Mouse (Mus musculus) embryonic facial prominence, embryonic 14.5 days (tissue): ENCODE data around the gene Spem1. TPM values are rescaled to one million over a fixed set of nuclear protein-coding genes. Genes with fewer than 3 reads are reported as not detected.

Experiments
- ATAC-seq: fragments of 200-750 bp; cut with Nextera tagmentation; 2 replicates; pipeline ENCODE4 v1.8.0; 2017; ENCODE audit warnings: low read depth, moderate number of reproducible peaks, moderate TSS enrichment
- DNase-seq: peaks from one replicate; pipeline ENCODE4 v3.0.0-alpha.2; 2015; ENCODE audit warnings: low spot score
- H3K27ac ChIP-seq: fragments of 300-500 bp; sonication (generic); replicated peaks from 2 replicates; pipeline ENCODE4 v1.5.1; 2014; ENCODE audit warnings: low read depth, mild to moderate bottlenecking, low read length, moderate library complexity
- H3K27me3 ChIP-seq: fragments of 300-500 bp; sonication (generic); replicated peaks from 2 replicates; pipeline ENCODE4 v1.6.1; 2014; ENCODE audit warnings: low read length; ENCODE audit not compliant: control insufficient read depth, insufficient read depth
- H3K36me3 ChIP-seq: fragments of 300-500 bp; sonication (generic); 2 replicates; pipeline ENCODE4 v1.6.1; 2014; ENCODE audit warnings: low read length, mixed read lengths; ENCODE audit not compliant: control insufficient read depth, insufficient read depth
- H3K4me1 ChIP-seq: fragments of 300-500 bp; sonication (generic); 2 replicates; pipeline ENCODE4 v1.6.1; 2014; ENCODE audit warnings: antibody characterized with exemption, low read length; ENCODE audit not compliant: control insufficient read depth, insufficient read depth
- H3K4me2 ChIP-seq: fragments of 300-500 bp; sonication (generic); 2 replicates; pipeline ENCODE4 v1.6.1; 2014; ENCODE audit warnings: low read depth, mild to moderate bottlenecking, low read length, moderate library complexity, mixed read lengths
- H3K4me3 ChIP-seq: fragments of 300-500 bp; sonication (generic); 2 replicates; pipeline ENCODE4 v1.5.1; 2014; ENCODE audit warnings: low read depth, mild to moderate bottlenecking, low read length
- H3K9ac ChIP-seq: fragments of 300-500 bp; sonication (generic); 2 replicates; pipeline ENCODE4 v1.6.1; 2014; ENCODE audit warnings: low read depth, mild to moderate bottlenecking, low read length, moderate library complexity, mixed read lengths
- H3K9me3 ChIP-seq: fragments of 300-500 bp; sonication (generic); 2 replicates; pipeline ENCODE4 v1.6.1; 2016; ENCODE audit warnings: low read length; ENCODE audit not compliant: control insufficient read depth
- WGBS: fragments of 180-500 bp; shearing (Covaris S2); extraction: QIAGEN DNeasy Blood & Tissue Kit; methylation state at CpG from one replicate; pipeline ENCODE4 v1.1.7; 2014; 5-methylcytosine and 5-hydroxymethylcytosine counted together
- polyA plus RNA-seq: library from polyadenylated mRNA; unstranded; fragments of >200 nt; fragmentation: Nextera tagmentation; extraction: Ambion mirVana; gene quantifications from 2 replicates; pipeline ENCODE4 v1.2.1, GENCODE M21; 2014

The Spem1 gene
- polyA plus RNA-seq, 1 experiment from 2014 or later, result not detected

- H3K27me3 ChIP-seq, result peaks cover 12% of the 10 kb centered on the region
- no peak overlapping the region for H3K9ac ChIP-seq
- no peaks in the 10 kb centered on the region for H3K9me3 ChIP-seq
- peaks cover 31% of the 10 kb centered on the region for H3K36me3 ChIP-seq
- ATAC-seq (no peak), DNase-seq (no peak)
- H3K4me2 ChIP-seq, result no peak overlapping the region
- no peak overlapping the region for H3K4me3 ChIP-seq
- 81% methylated on average over 10 of the region's 10 CpGs for WGBS
- no peak overlapping the region for H3K27ac ChIP-seq
- 0 out of 2 replicates have a peak, but pooled peaks cover 5% of the 10 kb centered on the region for H3K4me1 ChIP-seq
Measured at GRCm38 (mm10) chr11:69854680-69855079, 32.7 kb upstream of the Spem1 start.

GRCm38 (mm10) chr11:69853994-69854393 is 32.0 kb upstream of the Spem1 start:
- Histone ChIP-seq H3K4me3 (no peak overlapping the region), H3K27me3 (peaks cover 9% of the 10 kb centered on the region), H3K9me3 (no peaks in the 10 kb centered on the region), H3K4me1 (0 out of 2 replicates have a peak, but pooled peaks cover 5% of the 10 kb centered on the region), H3K9ac (no peak overlapping the region), H3K4me2 (no peak overlapping the region), H3K27ac (no peak overlapping the region), H3K36me3 (peaks cover 38% of the 10 kb centered on the region)
- no peak for DNase-seq
- no peak for ATAC-seq
- 62% methylated on average over 7 of the region's 7 CpGs for whole genome bisulfite sequencing

GRCm38 (mm10) chr11:69850754-69851153 is 28.8 kb upstream of the Spem1 start:
- Histone ChIP-seq H3K4me2 (no peak overlapping the region), H3K4me3 (no peak overlapping the region), H3K27ac (no peak overlapping the region), H3K9me3 (no peaks in the 10 kb centered on the region), H3K4me1 (peaks cover 19% of the 10 kb centered on the region), H3K9ac (no peak overlapping the region), H3K27me3 (no peaks in the 10 kb centered on the region), H3K36me3 (peaks cover 51% of the 10 kb centered on the region)
- DNase-seq (no peak), ATAC-seq (no peak)
- 64% methylated on average over 8 of the region's 8 CpGs for WGBS

GRCm38 (mm10) chr11:69849884-69850283 is 27.9 kb upstream of the Spem1 start:
- Histone ChIP-seq H3K27ac (no peak overlapping the region), H3K9me3 (no peaks in the 10 kb centered on the region), H3K36me3 (peaks cover 51% of the 10 kb centered on the region), H3K4me1 (peaks cover 25% of the 10 kb centered on the region), H3K9ac (no peak overlapping the region), H3K4me3 (no peak overlapping the region), H3K27me3 (no peaks in the 10 kb centered on the region), H3K4me2 (no peak overlapping the region)
- DNase-seq (no peak), ATAC-seq (no peak)
- 87% methylated on average over 15 of the region's 15 CpGs for WGBS

- H3K4me2 ChIP-seq, result no peak overlapping the region
- H3K27me3 ChIP-seq, result no peaks in the 10 kb centered on the region
- H3K9ac ChIP-seq, result no peak overlapping the region
- DNase-seq (no peak), ATAC-seq (no peak)
- no peaks in the 10 kb centered on the region for H3K9me3 ChIP-seq
- H3K4me1 ChIP-seq, result peaks cover 25% of the 10 kb centered on the region
- 85% methylated on average over 9 of the region's 9 CpGs for WGBS
- no peak overlapping the region for H3K4me3 ChIP-seq
- no peak overlapping the region; the same call in 1 of the 2 replicates for H3K27ac ChIP-seq
- peaks cover 51% of the 10 kb centered on the region for H3K36me3 ChIP-seq
Measured at GRCm38 (mm10) chr11:69849128-69849527, 27.1 kb upstream of the Spem1 start.

GRCm38 (mm10) chr11:69848021-69848420 is 26.0 kb upstream of the Spem1 start:
- peak overlapping the region; percentile 90 for H3K4me3 ChIP-seq
- DNase-seq, result no peak
- peaks cover 25% of the 10 kb centered on the region for H3K4me1 ChIP-seq
- H3K27me3 ChIP-seq, result no peaks in the 10 kb centered on the region
- peaks cover 51% of the 10 kb centered on the region for H3K36me3 ChIP-seq
- no peaks in the 10 kb centered on the region for H3K9me3 ChIP-seq
- WGBS, result 94% methylated on average over 6 of the region's 6 CpGs
- H3K4me2 ChIP-seq, result peak overlapping the region; percentile 95
- no peak overlapping the region for H3K27ac ChIP-seq
- ATAC-seq, result no peak
- 0 out of 2 replicates have a peak overlapping the region, but pooled peaks have one; percentile 92 for H3K9ac ChIP-seq

- DNase-seq, result peak; percentile 45
Measured at GRCm38 (mm10) chr11:69846738-69847688, 25.0 kb upstream of the Spem1 start.

GRCm38 (mm10) chr11:69846198-69846680 is 24.3 kb upstream of the Spem1 start, which contains the start of gene Plscr3:
Gene Plscr3, plus strand, starts transcription at chr11:69846376.
- Histone ChIP-seq H3K9me3 (no peaks in the 10 kb centered on the region), H3K4me1 (peaks cover 25% of the 10 kb centered on the region), H3K9ac (peak within 1 kb of the TSS; percentile 92), H3K4me2 (peak within 1 kb of the TSS; percentile 95), H3K27ac (peak within 1 kb of the TSS; percentile 95), H3K36me3 (peaks cover 36% of the 10 kb centered on the region), H3K27me3 (no peaks in the 10 kb centered on the region), H3K4me3 (peak within 1 kb of the TSS; percentile 90)
- ATAC-seq, result peak; percentile 92
- peak; percentile 96 for DNase-seq
- WGBS, result 0% methylated on average over 19 of the region's 38 CpGs

More at GRCm38 (mm10) chr11:69846738-69847688, 25.0 kb upstream of the Spem1 start:
- peak overlapping the region; percentile 92 for H3K9ac ChIP-seq
- WGBS, result 9% methylated on average over 33 of the region's 37 CpGs
- H3K4me1 ChIP-seq, result peaks cover 25% of the 10 kb centered on the region
- H3K36me3 ChIP-seq, result peaks cover 44% of the 10 kb centered on the region
- ATAC-seq, result peak; percentile 49
- no peaks in the 10 kb centered on the region for H3K27me3 ChIP-seq
- peak overlapping the region; percentile 95 for H3K27ac ChIP-seq
- peak overlapping the region; percentile 95 for H3K4me2 ChIP-seq
- no peaks in the 10 kb centered on the region for H3K9me3 ChIP-seq
- peak overlapping the region; percentile 90 for H3K4me3 ChIP-seq
